Mouse (Mus musculus): Measurements from ENCODE around the gene Ugt1a10.

DNA sequence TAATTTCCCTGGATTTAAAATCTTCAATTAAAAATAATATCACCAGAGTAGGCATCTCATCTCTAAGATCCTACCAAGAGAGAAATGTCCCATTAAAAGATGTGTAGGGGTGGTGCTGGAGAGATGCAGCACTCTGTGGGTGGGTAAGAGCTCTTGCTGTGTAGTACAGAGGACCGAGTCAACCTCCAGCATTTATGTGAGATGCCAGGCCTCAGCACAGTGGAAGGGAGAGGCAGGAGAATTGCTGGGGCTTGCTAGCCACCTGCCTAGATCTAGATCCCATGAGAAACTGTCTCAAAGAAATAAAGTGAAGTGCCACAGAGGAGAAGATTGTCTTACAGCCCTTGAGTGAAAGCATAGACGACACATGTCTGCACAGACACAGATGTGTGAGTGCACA lies 161.4 kb downstream of the Ugt1a10 start:
- TF ChIP-seq POLR2A (IDR thresholded peaks at IDR 0.05; ENCODE audit: borderline replicate concordance, control insufficient read depth, low read depth, low read length) (no peak), CTCF (IDR thresholded peaks at IDR 0.05; ENCODE audit: control insufficient read depth, insufficient read depth, low read length) (no peak)

Data from bone marrow, adult 2 months (tissue).